In the genomic region with DNA sequence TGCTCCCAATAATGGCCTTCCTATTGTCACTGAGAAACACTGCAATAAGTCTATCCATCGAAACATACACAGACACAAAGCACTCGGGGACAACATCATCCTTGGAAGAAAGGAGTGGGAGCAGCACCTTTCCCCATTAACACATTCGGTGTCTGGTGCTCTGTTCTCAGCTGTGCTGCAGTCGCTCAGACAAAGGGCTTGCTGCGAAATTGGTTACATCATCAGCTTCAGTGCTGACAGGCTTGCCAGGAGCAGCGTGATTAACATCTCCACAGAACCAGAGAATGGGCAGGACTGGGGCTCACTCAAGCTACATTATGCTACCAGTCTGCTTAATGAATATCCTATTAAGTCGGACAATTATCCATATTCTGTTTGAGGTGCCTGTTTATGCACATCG, we compare ENCODE assay signal across 11 mouse cellular contexts. TPM values are rescaled to one million over a fixed set of nuclear protein-coding genes. Genes with fewer than 3 reads are reported as not detected.
DNase-seq lines count a peak whose midpoint lies in the region; ATAC-seq and TF ChIP-seq lines count a peak whose summit lies in the region.
"Had no signal": no experiment of that assay in that cellular context is flagged by ENCODE, and none has a peak within 500 bp of the region (broad histone marks: within the 10 kb centered on the region; RNA-seq: fewer than 3 reads in every experiment).

No protein-coding gene starts in this region.

- H3K9ac ChIP-seq in forebrain, embryonic 12.5 days: no peak overlapping the region
- H3K9ac ChIP-seq in midbrain, postnatal 0 days (replicated peaks; ENCODE audit: low read length, poor library complexity, severe bottlenecking): no peak overlapping the region; the same call in 1 of the 2 replicates

- H3K27ac ChIP-seq in forebrain, embryonic 12.5 days: peak overlapping the region; percentile 86
- peak overlapping the region; percentile 55 for H3K27ac ChIP-seq in midbrain, postnatal 0 days (ENCODE audit: low read depth, low read length)
- H3K27ac ChIP-seq: heart, adult 2 months had no signal

- H3K36me3 ChIP-seq in forebrain, embryonic 12.5 days (replicated peaks): no peaks in the 10 kb centered on the region
- no peaks in the 10 kb centered on the region for H3K36me3 ChIP-seq in midbrain, postnatal 0 days (ENCODE audit: insufficient read depth, low read length)

- TF ChIP-seq CTCF in midbrain, postnatal 0 days (IDR thresholded peaks at IDR 0.05): no peak

- H3K4me3 ChIP-seq in forebrain, embryonic 12.5 days (replicated peaks): no peak overlapping the region
- H3K4me3 ChIP-seq in midbrain, postnatal 0 days (ENCODE audit: low read depth, low read length): no peak overlapping the region
- H3K4me3 ChIP-seq: heart, adult 2 months had no signal

- peak overlapping the region; percentile 27; the same call in 1 of the 2 replicates for H3K4me2 ChIP-seq in forebrain, embryonic 12.5 days
- H3K4me2 ChIP-seq in midbrain, postnatal 0 days (ENCODE audit: low read depth, low read length, poor library complexity, severe bottlenecking): no peak overlapping the region

- peak; percentile 76 for DNase-seq in brain, adult 2 months (ENCODE audit: low read depth, low spot score)
- DNase-seq in layer of hippocampus, adult 9-10 months (ENCODE audit: low spot score): peak; percentile 27
- peak; percentile 66 for DNase-seq in midbrain, postnatal 0 days (ENCODE audit: low spot score)
- no peak for DNase-seq in ovary, postnatal 36 days (ENCODE audit: low spot score)
- no peak for DNase-seq in cerebellum, adult 11-12 months
- no peak for DNase-seq in cerebellum, postnatal 4 days (ENCODE audit: low spot score in 2 of 2)
- DNase-seq: heart, adult 2 months; kidney, adult 11 months; lung, postnatal 14 days; thymus, adult 2 months had no signal

- WGBS in forebrain, embryonic 12.5 days: 32% methylated on average over 8 of the region's 8 CpGs
- 23% methylated on average over 8 of the region's 8 CpGs for WGBS in midbrain, postnatal 0 days

- H3K9me3 ChIP-seq in forebrain, embryonic 12.5 days: no peaks in the 10 kb centered on the region
- no peaks in the 10 kb centered on the region for H3K9me3 ChIP-seq in midbrain, postnatal 0 days (ENCODE audit: low read length)

- peak; percentile 87 for ATAC-seq in forebrain, embryonic 12.5 days (ENCODE audit: low FRiP score)
- peak; percentile 87 for ATAC-seq in midbrain, postnatal 0 days (ENCODE audit: low FRiP score)

- peaks cover 16% of the 10 kb centered on the region for H3K4me1 ChIP-seq in forebrain, embryonic 12.5 days
- H3K4me1 ChIP-seq in midbrain, postnatal 0 days (ENCODE audit: insufficient read depth, low read length): no peaks in the 10 kb centered on the region

- peaks cover 3% of the 10 kb centered on the region; the same call in 1 of the 2 replicates for H3K27me3 ChIP-seq in forebrain, embryonic 12.5 days
- H3K27me3 ChIP-seq in midbrain, postnatal 0 days (ENCODE audit: insufficient read depth, low read length): no peaks in the 10 kb centered on the region

RNA-seq across cellular contexts. Expression of a gene that starts 30.8 kb away (rescaled TPM):
- 139 and 171 TPM in 2 replicates for polyA plus RNA-seq in forebrain, embryonic 12.5 days (2016; fragmentation: Nextera tagmentation; extraction: Ambion mirVana)
- total RNA-seq in midbrain, postnatal 0 days (2014; rRNA removed): 245 and 363 TPM in 2 replicates
- 112 and 134 TPM in 2 replicates for polyA plus RNA-seq in midbrain, postnatal 0 days (2015; fragmentation: Nextera tagmentation; extraction: Ambion mirVana)
- total RNA-seq: heart, adult 2 months had no signal
- polyA plus RNA-seq: heart, adult 2 months had no signal

Comparison
In these comparisons a context has a peak if more than half of its experiments do, and no peak if none do; other contexts are left out.
1. DNase-seq: peak in brain, adult 2 months (single experiment), layer of hippocampus, adult 9-10 months (single experiment) and midbrain, postnatal 0 days (single experiment); none in ovary, postnatal 36 days (single experiment), cerebellum, adult 11-12 months (single experiment) and cerebellum, postnatal 4 days (0 of 2).